Mouse (Mus musculus): Measurements from ENCODE around the gene Tpk1.
"Not testable (repeated sequence)": the region's sequence is repeated elsewhere in the genome, so short reads cannot be mapped to it uniquely, and the experiment has no call there.

Tpk1 gene

GRCm38 (mm10) chr6:43537252-43537870, 128.7 kb downstream of the Tpk1 start:
- in situ Hi-C loops (cut with MboI; ENCODE audit: low pct_unique_long_range_greater_than_20kb in 1 of 2, low sequenced_read_pairs in 2 of 2, unreplicated experiment in 1 of 2) = no loop called here

DNA sequence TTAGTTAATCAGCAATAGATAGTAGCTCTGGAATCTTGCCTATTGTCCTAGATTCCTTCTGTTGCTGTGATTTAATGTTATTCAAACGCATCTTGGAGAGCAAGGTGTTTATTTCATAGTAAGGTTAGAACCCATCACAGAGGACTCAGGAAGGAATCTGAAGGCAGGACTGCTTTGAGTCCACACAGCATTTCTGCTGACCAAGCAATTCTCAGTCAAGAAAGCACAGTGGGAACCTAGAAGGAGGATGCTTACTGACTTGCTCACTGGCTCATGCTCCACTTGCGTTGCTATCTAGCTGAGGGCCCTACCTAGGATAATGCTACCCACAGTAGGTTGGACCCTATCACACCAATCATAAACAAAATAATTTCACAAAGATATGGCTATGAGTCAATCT, 130.6 kb downstream of the Tpk1 start:
- in situ Hi-C loops (cut with MboI; ENCODE audit: low pct_unique_long_range_greater_than_20kb in 1 of 2, low sequenced_read_pairs in 2 of 2, unreplicated experiment in 1 of 2) = no loop called here

DNA sequence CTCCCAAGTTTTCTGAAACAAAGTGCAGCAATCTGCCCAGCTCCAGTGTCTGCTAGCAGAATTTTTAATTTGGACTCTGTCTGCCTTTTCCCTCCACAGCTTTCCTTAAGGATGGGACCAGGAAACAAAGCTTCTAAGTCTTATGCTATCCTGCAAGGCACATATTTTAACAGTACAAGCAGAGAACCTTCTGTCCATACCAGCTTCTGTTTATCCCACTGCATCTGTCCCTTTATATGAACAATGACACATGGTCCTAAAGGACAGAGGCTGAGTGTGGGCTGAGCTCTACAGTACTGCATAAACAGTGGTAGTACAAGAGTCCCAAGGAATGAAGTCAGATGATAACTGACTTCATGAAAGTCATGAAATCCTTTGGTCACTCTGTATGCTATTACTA, 132.8 kb downstream of the Tpk1 start:
- in situ Hi-C loops (cut with MboI; ENCODE audit: low pct_unique_long_range_greater_than_20kb in 1 of 2, low sequenced_read_pairs in 2 of 2, unreplicated experiment in 1 of 2) = no loop called here

DNA sequence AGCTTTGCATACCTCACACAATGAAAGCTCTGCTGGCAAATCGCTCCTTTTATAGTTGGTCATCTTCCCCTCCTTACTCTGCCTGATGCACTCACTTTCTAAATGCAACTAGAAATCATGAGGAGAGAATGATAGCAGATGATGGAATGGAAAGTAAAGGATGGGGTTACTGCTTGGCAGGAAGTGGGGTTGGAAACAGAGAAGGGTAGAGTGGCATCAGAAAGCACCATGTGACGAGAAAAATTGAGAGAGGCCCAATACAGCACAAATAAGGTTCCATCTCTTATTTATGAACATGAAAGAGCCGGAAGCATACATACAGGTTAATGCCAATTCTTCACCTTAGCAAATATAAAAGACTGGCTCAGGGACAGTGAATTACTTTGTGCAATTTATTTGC, 133.3 kb downstream of the Tpk1 start:
- in situ Hi-C loops (cut with MboI; ENCODE audit: low pct_unique_long_range_greater_than_20kb in 1 of 2, low sequenced_read_pairs in 2 of 2, unreplicated experiment in 1 of 2) = no loop called here

GRCm38 (mm10) chr6:43531996-43532395, 134.1 kb downstream of the Tpk1 start:
- in situ Hi-C loops (cut with MboI; ENCODE audit: low pct_unique_long_range_greater_than_20kb in 1 of 2, low sequenced_read_pairs in 2 of 2, unreplicated experiment in 1 of 2) = no loop called here

GRCm38 (mm10) chr6:43528996-43529395, 137.1 kb downstream of the Tpk1 start:
- in situ Hi-C loops (cut with MboI; ENCODE audit: low pct_unique_long_range_greater_than_20kb in 1 of 2, low sequenced_read_pairs in 2 of 2, unreplicated experiment in 1 of 2) = no loop called here

DNA sequence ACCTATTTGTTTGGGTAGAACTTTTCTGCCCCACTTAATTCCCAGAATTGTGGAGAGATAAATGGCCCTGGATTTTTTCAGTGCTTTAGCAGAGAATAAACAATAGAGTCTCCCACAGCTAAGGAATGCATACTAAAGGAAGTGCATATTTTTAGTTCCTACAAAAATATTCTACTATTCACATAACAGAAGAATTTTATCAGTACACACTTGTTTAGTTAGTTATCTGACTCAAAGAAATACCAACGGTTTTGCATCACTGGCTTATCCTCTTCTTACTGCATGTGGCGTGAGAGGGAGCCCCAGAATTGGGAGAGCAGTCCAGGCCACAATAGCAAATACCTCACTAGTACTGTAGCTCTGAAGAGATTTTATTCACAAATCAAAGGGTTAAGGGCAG, 141.1 kb downstream of the Tpk1 start:
- in situ Hi-C loops (cut with MboI; ENCODE audit: low pct_unique_long_range_greater_than_20kb in 1 of 2, low sequenced_read_pairs in 2 of 2, unreplicated experiment in 1 of 2) = no loop called here

DNA sequence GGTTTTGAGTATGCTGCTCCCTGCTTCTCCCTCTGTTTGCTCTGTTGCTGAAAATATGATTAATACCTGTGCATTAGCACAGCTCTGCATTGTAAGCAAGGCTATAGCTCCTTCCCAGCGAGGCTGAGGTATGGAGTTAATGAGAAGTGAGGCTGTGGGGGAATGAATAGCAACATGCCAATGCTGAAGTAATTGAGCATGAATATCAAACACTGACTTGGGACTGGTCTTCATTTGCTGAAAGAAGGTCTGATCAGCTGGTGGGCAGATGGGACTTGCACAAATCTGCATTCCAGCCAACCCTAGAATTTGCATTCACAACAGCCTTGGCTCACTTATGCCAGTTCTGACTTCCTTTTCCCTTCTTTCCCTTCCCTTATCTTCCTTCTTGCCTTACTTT, 144.0 kb downstream of the Tpk1 start:
- in situ Hi-C loops (cut with MboI; ENCODE audit: low pct_unique_long_range_greater_than_20kb in 1 of 2, low sequenced_read_pairs in 2 of 2, unreplicated experiment in 1 of 2) = no loop called here

- in situ Hi-C loops (cut with MboI; ENCODE audit: low pct_unique_long_range_greater_than_20kb in 1 of 2, low sequenced_read_pairs in 2 of 2, unreplicated experiment in 1 of 2) = no loop called here
These were observed 145.9 kb downstream of the Tpk1 start for GRCm38 (mm10) chr6:43520218-43520617.

- in situ Hi-C loops (cut with MboI; ENCODE audit: low pct_unique_long_range_greater_than_20kb in 1 of 2, low sequenced_read_pairs in 2 of 2, unreplicated experiment in 1 of 2) = no loop called here
These were observed 147.7 kb downstream of the Tpk1 start for GRCm38 (mm10) chr6:43518378-43518777.

GRCm38 (mm10) chr6:43517316-43517655, 148.8 kb downstream of the Tpk1 start:
- in situ Hi-C loops (cut with MboI; ENCODE audit: low pct_unique_long_range_greater_than_20kb in 1 of 2, low sequenced_read_pairs in 2 of 2, unreplicated experiment in 1 of 2) = no loop called here

- in situ Hi-C loops (cut with MboI; ENCODE audit: low pct_unique_long_range_greater_than_20kb in 1 of 2, low sequenced_read_pairs in 2 of 2, unreplicated experiment in 1 of 2) = no loop called here
These were observed 149.3 kb downstream of the Tpk1 start for GRCm38 (mm10) chr6:43516593-43517315.

DNA sequence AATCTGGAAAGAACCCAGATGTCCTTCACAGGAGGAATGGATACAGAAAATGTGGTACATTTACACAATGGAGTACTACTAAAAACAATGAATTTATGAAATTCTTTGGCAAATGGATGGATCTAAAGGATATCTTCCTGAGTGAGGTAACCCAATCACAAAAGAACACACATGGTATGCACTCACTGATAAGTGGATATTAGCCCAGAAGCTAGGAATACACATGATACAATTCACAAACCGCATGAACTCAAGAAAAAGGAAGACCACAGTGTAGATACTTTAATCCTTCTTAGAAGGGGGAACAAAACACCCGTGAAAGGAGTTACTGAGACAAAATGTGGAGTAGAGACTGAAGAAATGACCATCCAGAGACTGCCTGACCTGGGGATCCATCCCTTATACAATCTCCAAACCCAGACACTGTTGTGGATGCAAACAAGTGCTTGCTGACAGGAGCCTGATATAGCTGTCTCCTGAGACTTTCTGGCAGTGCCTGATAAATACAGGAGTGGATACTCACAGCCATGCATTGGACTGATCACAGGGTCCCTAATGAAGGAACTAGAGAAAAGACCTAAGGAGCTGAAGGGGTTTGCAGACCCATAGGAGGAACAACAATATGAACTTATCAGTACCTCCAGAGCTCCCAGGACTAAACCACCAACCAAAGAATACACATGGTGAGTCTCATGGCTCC, 159.2 kb downstream of the Tpk1 start:
- in situ Hi-C loops (cut with MboI; ENCODE audit: low pct_unique_long_range_greater_than_20kb in 1 of 2, low sequenced_read_pairs in 2 of 2, unreplicated experiment in 1 of 2) = not testable (repeated sequence)

DNA sequence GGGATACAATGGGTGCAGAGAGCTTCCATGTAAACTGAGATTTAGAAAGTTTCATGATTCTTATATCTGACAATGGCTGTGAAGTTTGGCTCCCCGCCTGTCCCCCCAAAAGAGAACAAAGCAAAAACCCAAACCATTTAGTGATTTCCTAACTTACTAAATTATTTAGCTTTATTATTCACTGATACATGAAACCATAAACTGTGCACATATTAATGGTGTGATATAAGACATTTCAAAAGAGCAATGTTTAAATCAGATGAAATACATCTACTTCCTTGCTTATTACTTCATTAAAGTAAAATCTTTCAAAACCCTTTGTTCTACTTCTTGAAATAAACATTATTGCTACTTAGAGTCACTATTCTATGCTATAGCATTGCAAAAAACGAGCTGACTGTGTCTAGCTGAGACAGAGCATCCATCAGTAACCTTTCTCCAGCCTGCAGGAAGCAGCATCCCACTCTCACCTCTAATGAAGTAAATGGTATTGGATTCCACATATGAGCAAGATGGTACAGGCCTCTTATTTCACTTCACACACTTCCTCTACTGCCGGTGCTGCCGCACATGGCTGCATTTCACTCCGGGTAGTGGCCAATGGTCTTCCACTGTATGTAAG, 161.4 kb downstream of the Tpk1 start:
- in situ Hi-C loops (cut with MboI; ENCODE audit: low pct_unique_long_range_greater_than_20kb in 1 of 2, low sequenced_read_pairs in 2 of 2, unreplicated experiment in 1 of 2) = no loop called here

- in situ Hi-C loops (cut with MboI; ENCODE audit: low pct_unique_long_range_greater_than_20kb in 1 of 2, low sequenced_read_pairs in 2 of 2, unreplicated experiment in 1 of 2) = no loop called here
These were observed 173.7 kb downstream of the Tpk1 start for GRCm38 (mm10) chr6:43492367-43492766.

GRCm38 (mm10) chr6:43486691-43487090, 179.4 kb downstream of the Tpk1 start:
- in situ Hi-C loops (cut with MboI; ENCODE audit: low pct_unique_long_range_greater_than_20kb in 1 of 2, low sequenced_read_pairs in 2 of 2, unreplicated experiment in 1 of 2) = no loop called here

- in situ Hi-C loops (cut with MboI; ENCODE audit: low pct_unique_long_range_greater_than_20kb in 1 of 2, low sequenced_read_pairs in 2 of 2, unreplicated experiment in 1 of 2) = no loop called here
These were observed 185.4 kb downstream of the Tpk1 start for GRCm38 (mm10) chr6:43480687-43481086.

DNA sequence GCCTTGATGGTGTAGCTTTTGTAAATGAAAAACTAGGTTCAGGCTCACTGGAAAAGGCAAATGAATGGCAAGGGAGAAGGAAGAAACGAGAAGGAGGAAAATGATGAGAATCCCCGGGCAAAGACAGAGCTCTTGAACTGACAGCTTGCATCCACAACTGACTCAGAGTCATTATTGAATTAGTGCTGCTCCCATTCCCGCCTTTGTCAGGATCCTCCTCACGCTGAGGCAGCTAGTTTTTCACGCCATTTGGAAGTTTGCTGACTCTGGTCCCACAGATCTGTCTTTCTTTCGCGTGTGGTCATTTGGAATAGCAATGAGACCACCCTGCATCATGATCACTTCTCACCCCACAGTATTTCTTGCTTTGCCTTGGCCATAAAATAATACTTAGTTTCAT, 187.3 kb downstream of the Tpk1 start:
- in situ Hi-C loops (cut with MboI; ENCODE audit: low pct_unique_long_range_greater_than_20kb in 1 of 2, low sequenced_read_pairs in 2 of 2, unreplicated experiment in 1 of 2) = no loop called here

- in situ Hi-C loops (cut with MboI; ENCODE audit: low pct_unique_long_range_greater_than_20kb in 1 of 2, low sequenced_read_pairs in 2 of 2, unreplicated experiment in 1 of 2) = no loop called here
These were observed 189.7 kb downstream of the Tpk1 start for GRCm38 (mm10) chr6:43476406-43476805.

Data from mouse embryonic stem cell (cell line).